Mouse (Mus musculus): ENCODE data around the gene Apbb1ip.
"Not testable (repeated sequence)": the region's sequence is repeated elsewhere in the genome, so short reads cannot be mapped to it uniquely, and the experiment has no call there.

The Apbb1ip gene

GRCm38 (mm10) chr2:22857501-22857900, 83.6 kb downstream of the Apbb1ip start:
- no peak for DNase-seq

- DNase-seq = no peak
Observed at GRCm38 (mm10) chr2:22862194-22862593, 88.3 kb downstream of the Apbb1ip start.

GRCm38 (mm10) chr2:22864394-22865037, 90.6 kb downstream of the Apbb1ip start:
- peak; percentile 75 for DNase-seq

GRCm38 (mm10) chr2:22865818-22866217, 91.9 kb downstream of the Apbb1ip start:
- no peak for DNase-seq

DNA sequence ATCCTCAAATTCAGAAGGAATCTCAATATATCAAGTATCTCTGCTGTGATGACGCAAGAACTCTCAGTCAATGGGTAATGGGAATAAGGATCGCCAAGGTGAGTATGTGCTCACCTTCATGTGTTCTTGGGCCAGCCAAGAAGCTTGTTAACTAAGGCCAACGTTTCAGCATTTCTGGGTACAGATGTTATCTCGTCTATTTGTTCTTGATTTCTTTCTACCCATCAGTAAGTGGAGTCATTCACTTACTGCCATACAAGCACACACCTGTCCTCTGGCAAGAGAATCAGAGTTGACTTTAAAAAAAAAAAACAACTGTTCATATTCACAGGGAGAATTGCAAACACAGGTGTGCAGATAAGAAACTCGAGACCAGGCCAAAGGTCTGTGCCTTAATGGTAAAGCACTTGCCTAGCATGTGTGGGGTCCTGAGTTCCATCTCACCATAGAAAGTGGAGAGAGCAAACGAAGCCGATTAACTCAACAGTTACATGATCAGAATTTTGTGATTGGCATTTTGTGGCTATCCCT, 93.1 kb downstream of the Apbb1ip start:
- no peak for DNase-seq

- no peak for DNase-seq
Observed at GRCm38 (mm10) chr2:22873159-22873558, 99.3 kb downstream of the Apbb1ip start.

- DNase-seq = peak; percentile 16
Observed at GRCm38 (mm10) chr2:22874628-22875027, 100.7 kb downstream of the Apbb1ip start.

- no peak for DNase-seq
Observed at GRCm38 (mm10) chr2:22876614-22877013, 102.7 kb downstream of the Apbb1ip start.

DNA sequence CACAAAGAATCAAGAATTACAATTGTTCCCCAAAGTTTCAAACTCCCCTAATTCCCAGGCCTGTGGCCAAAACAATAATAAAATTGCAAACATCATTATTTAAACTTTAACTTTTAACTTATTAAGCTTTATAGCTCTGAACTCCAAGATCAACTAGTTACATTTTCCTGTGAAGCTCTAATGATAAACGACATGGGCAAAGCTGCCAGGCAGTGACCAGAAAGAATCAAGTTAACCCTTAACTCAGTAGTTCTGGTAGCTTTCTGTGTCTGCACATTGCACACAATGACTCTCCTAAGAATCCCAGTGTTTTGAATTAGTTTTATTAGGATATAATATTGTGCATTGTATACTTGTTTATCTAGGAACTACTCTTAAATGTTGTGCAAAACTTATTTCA, 104.9 kb downstream of the Apbb1ip start:
- no peak for DNase-seq

DNA sequence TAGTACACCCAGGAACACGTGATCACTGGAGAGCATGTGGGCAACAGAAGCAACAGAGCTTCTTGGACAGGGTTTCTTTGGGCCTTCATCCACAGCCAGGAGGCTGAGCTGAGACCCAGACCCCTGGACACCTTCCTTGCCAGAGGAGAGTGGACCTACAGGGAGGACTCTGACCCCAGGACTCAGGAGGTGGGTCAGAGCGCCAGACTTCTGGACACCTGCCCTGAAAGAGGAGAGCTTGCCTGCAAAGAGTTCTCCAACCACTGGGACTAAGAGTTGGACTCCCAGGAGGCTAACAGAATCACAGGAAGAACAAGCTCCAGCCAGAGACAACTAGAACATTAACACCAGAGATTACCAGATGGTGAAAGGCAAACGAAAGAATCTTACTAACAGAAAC, 106.8 kb downstream of the Apbb1ip start:
- DNase-seq = not testable (repeated sequence)

GRCm38 (mm10) chr2:22894932-22895281, 121.0 kb downstream of the Apbb1ip start:
- no peak for DNase-seq

- DNase-seq = peak; percentile 85
Observed at GRCm38 (mm10) chr2:22895282-22896273, 121.7 kb downstream of the Apbb1ip start, which contains the start of gene Pdss1. Pdss1 (plus strand) TSS chr2:22895522.

DNA sequence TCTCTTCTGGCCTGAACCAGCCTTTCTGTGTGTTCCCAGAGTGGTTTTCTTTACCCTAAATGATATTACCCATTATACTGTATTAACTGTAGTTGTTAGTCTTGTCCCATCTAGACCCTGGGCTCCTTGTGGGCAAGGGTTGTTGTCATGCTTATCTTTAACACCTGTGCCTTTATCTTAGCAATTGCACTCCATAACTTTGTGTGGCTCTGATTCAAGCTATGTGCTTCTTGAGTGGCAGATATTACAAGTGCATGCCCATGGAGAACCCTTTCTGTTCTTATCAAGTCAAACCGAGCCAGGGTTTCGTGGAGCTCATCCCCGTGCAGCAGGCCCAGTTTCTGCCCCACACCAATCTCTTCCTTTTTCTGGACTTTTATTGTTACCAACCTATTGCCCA, 130.1 kb downstream of the Apbb1ip start:
- DNase-seq = no peak

- no peak for DNase-seq
Observed at GRCm38 (mm10) chr2:22914421-22914820, 140.5 kb downstream of the Apbb1ip start.

- DNase-seq = no peak
Observed at GRCm38 (mm10) chr2:22918651-22919050, 144.8 kb downstream of the Apbb1ip start.

Data from thymus, postnatal 4 days (tissue).